In the genomic region with DNA sequence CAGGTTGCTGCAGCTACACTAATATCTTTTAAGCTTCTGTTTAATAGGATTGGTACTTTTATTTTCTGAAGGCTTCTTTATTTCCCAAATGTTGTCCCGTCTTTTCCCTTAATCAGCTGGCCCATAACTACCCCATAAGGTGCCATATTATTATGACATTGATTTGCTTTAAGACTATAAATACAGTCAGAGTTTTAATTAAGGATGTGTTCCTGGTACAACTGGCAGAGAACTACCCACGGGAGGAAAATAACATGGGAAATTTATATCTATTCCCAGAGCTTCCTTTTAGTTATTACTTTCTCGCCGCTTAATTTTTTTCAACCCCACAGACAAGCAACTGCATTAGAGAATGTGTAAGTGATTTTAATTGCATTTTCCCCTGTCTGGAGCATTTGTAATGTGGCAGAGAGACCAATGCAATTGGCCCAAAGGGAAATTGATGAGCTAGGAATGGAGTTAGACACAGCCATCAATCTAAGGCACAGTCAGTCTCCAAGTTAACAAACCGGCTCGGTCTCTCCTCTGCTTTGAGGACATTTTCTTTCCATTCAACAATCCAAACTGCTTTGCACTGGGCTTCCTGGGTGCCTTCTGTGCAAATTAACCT, we compare ENCODE assay signal across 18 mouse cellular contexts. TPM values are rescaled to one million over a fixed set of nuclear protein-coding genes. Genes with fewer than 3 reads are reported as not detected.
DNase-seq lines count a peak whose midpoint lies in the region; ATAC-seq and TF ChIP-seq lines count a peak whose summit lies in the region.
"Had no signal": no experiment of that assay in that cellular context is flagged by ENCODE, and none has a peak within 500 bp of the region (broad histone marks: within the 10 kb centered on the region; RNA-seq: fewer than 3 reads in every experiment).

No protein-coding gene starts in this region.

- peak overlapping the region; percentile 59 to 66; a peak in 3 of 4 replicates for H3K27ac ChIP-seq in heart, embryonic 14.5 days (replicated peaks in 1 of 2; ENCODE audit: control insufficient read depth in 1 of 2, insufficient read depth in 1 of 2, low read depth in 2 of 2, low read length in 2 of 2)
- peak overlapping the region; percentile 52; the same call in 1 of the 2 replicates for H3K27ac ChIP-seq in limb, embryonic 13.5 days
- no peak overlapping the region for H3K27ac ChIP-seq in limb, embryonic 10.5 days
- H3K27ac ChIP-seq in brown adipose tissue, adult 24 weeks (replicated peaks; ENCODE audit: low read depth, low read length) = peak overlapping the region; percentile 93
- H3K27ac ChIP-seq in hindbrain, postnatal 0 days = no peak overlapping the region
- H3K27ac ChIP-seq: liver, embryonic 13.5 days had no signal

- H3K9me3 ChIP-seq in heart, embryonic 14.5 days (ENCODE audit: control insufficient read depth, low read length) = no peaks in the 10 kb centered on the region
- H3K9me3 ChIP-seq in limb, embryonic 13.5 days = no peaks in the 10 kb centered on the region
- no peaks in the 10 kb centered on the region for H3K9me3 ChIP-seq in limb, embryonic 10.5 days (replicated peaks)
- no peaks in the 10 kb centered on the region for H3K9me3 ChIP-seq in hindbrain, postnatal 0 days (ENCODE audit: low read length)
- H3K9me3 ChIP-seq: liver, embryonic 13.5 days had no signal

- no peak overlapping the region for H3K9ac ChIP-seq in heart, embryonic 14.5 days (ENCODE audit: low read length)
- H3K9ac ChIP-seq in limb, embryonic 13.5 days = no peak overlapping the region
- no peak overlapping the region for H3K9ac ChIP-seq in hindbrain, postnatal 0 days (replicated peaks; ENCODE audit: low read length)
- H3K9ac ChIP-seq: liver, embryonic 13.5 days had no signal

- 0 out of 2 replicates have a peak overlapping the region, but pooled peaks have one; percentile 1 for H3K4me2 ChIP-seq in heart, embryonic 14.5 days (ENCODE audit: low read length)
- no peak overlapping the region for H3K4me2 ChIP-seq in limb, embryonic 13.5 days (replicated peaks)
- no peak overlapping the region for H3K4me2 ChIP-seq in hindbrain, postnatal 0 days (ENCODE audit: low read depth, low read length)
- H3K4me2 ChIP-seq: liver, embryonic 13.5 days had no signal

- ATAC-seq in heart, embryonic 14.5 days (ENCODE audit: insufficient number of reproducible peaks, insufficient read depth, low FRiP score, low read depth) = no peak
- ATAC-seq in limb, embryonic 13.5 days (ENCODE audit: low FRiP score, low read depth) = no peak
- ATAC-seq in hindbrain, postnatal 0 days = peak; percentile 56; the same call in 1 of the 2 replicates
- ATAC-seq: lung, postnatal 0 days had no signal

- no peaks in the 10 kb centered on the region for H3K36me3 ChIP-seq in heart, embryonic 14.5 days (ENCODE audit: control insufficient read depth, insufficient read depth, low read length)
- no peaks in the 10 kb centered on the region for H3K36me3 ChIP-seq in limb, embryonic 13.5 days
- no peaks in the 10 kb centered on the region for H3K36me3 ChIP-seq in limb, embryonic 10.5 days
- no peaks in the 10 kb centered on the region for H3K36me3 ChIP-seq in hindbrain, postnatal 0 days (ENCODE audit: insufficient read depth, low read length)
- H3K36me3 ChIP-seq: liver, embryonic 13.5 days had no signal

- H3K4me1 ChIP-seq in heart, embryonic 14.5 days (ENCODE audit: control insufficient read depth in 2 of 2, insufficient read depth in 2 of 2, low read length in 2 of 2) = peaks cover 4 to 18% of the 10 kb centered on the region in 2 experiments
- peaks cover 12% of the 10 kb centered on the region for H3K4me1 ChIP-seq in limb, embryonic 13.5 days
- no peaks in the 10 kb centered on the region for H3K4me1 ChIP-seq in limb, embryonic 10.5 days
- H3K4me1 ChIP-seq in brown adipose tissue, adult 24 weeks (ENCODE audit: control insufficient read depth, insufficient read depth, insufficient read length, low read length) = peaks cover 21% of the 10 kb centered on the region; the same call in 1 of the 2 replicates
- 0 out of 2 replicates have a peak, but pooled peaks cover 3% of the 10 kb centered on the region for H3K4me1 ChIP-seq in hindbrain, postnatal 0 days (ENCODE audit: insufficient read depth, low read length)

- WGBS in heart, embryonic 14.5 days = 83% methylated on average over 6 of the region's 6 CpGs
- 72% methylated on average over 6 of the region's 6 CpGs for WGBS in limb, embryonic 13.5 days
- WGBS in limb, embryonic 10.5 days = 78% methylated on average over 6 of the region's 6 CpGs
- 61% methylated on average over 6 of the region's 6 CpGs for WGBS in hindbrain, postnatal 0 days

- no peak overlapping the region for H3K4me3 ChIP-seq in heart, embryonic 14.5 days (ENCODE audit: control insufficient read depth in 1 of 2, insufficient read depth in 1 of 2, low read depth in 1 of 2, low read length in 2 of 2)
- no peak overlapping the region for H3K4me3 ChIP-seq in limb, embryonic 13.5 days
- no peak overlapping the region for H3K4me3 ChIP-seq in limb, embryonic 10.5 days
- no peak overlapping the region for H3K4me3 ChIP-seq in brown adipose tissue, adult 24 weeks (ENCODE audit: insufficient read depth, low read depth, low read length)
- H3K4me3 ChIP-seq in hindbrain, postnatal 0 days (ENCODE audit: low read length) = no peak overlapping the region
- H3K4me3 ChIP-seq: liver, embryonic 13.5 days had no signal

- no peaks in the 10 kb centered on the region for H3K27me3 ChIP-seq in heart, embryonic 14.5 days (ENCODE audit: control insufficient read depth, insufficient read depth, low read length)
- no peaks in the 10 kb centered on the region for H3K27me3 ChIP-seq in limb, embryonic 13.5 days
- no peaks in the 10 kb centered on the region for H3K27me3 ChIP-seq in limb, embryonic 10.5 days (ENCODE audit: low read depth, poor library complexity, severe bottlenecking)
- H3K27me3 ChIP-seq in hindbrain, postnatal 0 days (ENCODE audit: insufficient read depth, low read length) = no peaks in the 10 kb centered on the region
- H3K27me3 ChIP-seq: liver, embryonic 13.5 days had no signal

- TF ChIP-seq CTCF in hindbrain, postnatal 0 days (IDR thresholded peaks at IDR 0.05; ENCODE audit: low read depth) = no peak

- no peak for DNase-seq in heart, adult 18-20 months
- no peak for DNase-seq in limb, embryonic 10.5 days (ENCODE audit: low spot score)
- peak; percentile 59 for DNase-seq in hindbrain, postnatal 0 days (ENCODE audit: low spot score)
- no peak for DNase-seq in adrenal gland, postnatal 14 days
- no peak for DNase-seq in testis, postnatal 10 days (ENCODE audit: low spot score)
- DNase-seq: adrenal gland, adult 8-10 months; cerebellum, adult 9-10 months; embryo, embryonic 11 days; layer of hippocampus, adult 9-11 months; liver, embryonic 13.5 days; right cerebral cortex, adult 18-20 months; thymus, postnatal 4 days had no signal

RNA-seq across cellular contexts. Expression of a gene that starts 36.1 kb away (rescaled TPM):
- 24.3 and 25.1 TPM in 2 replicates for polyA plus RNA-seq in heart, embryonic 14.5 days (2014; fragmentation: Nextera tagmentation; extraction: Ambion mirVana)
- 10 to 100 TPM; 20.2 to 29.6 TPM for total RNA-seq in heart, adult 18-20 months (2021)
- polyA plus RNA-seq in limb, embryonic 13.5 days (2015; fragmentation: Nextera tagmentation; extraction: Ambion mirVana) = 9.7 and 10.6 TPM in 2 replicates
- 11.5 and 12.7 TPM in 2 replicates for polyA plus RNA-seq in limb, embryonic 10.5 days (2016; fragmentation: Nextera tagmentation; extraction: Ambion mirVana)
- polyA plus RNA-seq in brown adipose tissue, adult 24 weeks (2012; ENCODE audit: insufficient read depth, insufficient read length, missing spikeins) = 5.4 and 7.1 TPM in 2 replicates
- total RNA-seq in hindbrain, postnatal 0 days (2014; rRNA removed) = 2.1 and 3.3 TPM in 2 replicates
- 5.1 and 5.9 TPM in 2 replicates for polyA plus RNA-seq in hindbrain, postnatal 0 days (2015; fragmentation: Nextera tagmentation; extraction: Ambion mirVana)
- 23.3 and 30.3 TPM in 2 replicates for total RNA-seq in adrenal gland, postnatal 14 days (2021)
- total RNA-seq: megakaryocyte-erythroid progenitor cell, adult 5-6 weeks; MEL had no signal

Comparison
In these comparisons a context has a peak if more than half of its experiments do, and no peak if none do; other contexts are left out.
1. H3K27ac ChIP-seq: peak in heart, embryonic 14.5 days (2 of 2), limb, embryonic 13.5 days (single experiment) and brown adipose tissue, adult 24 weeks (single experiment); none in limb, embryonic 10.5 days (single experiment) and hindbrain, postnatal 0 days (single experiment).